Mouse (Mus musculus) lung, adult 18-20 months (tissue): Measurements from ENCODE around the gene Abhd2.

Source experiments
- DNase-seq, 2 experiments: peaks; one replicate each; pipeline ENCODE4 v3.0.0; 2022; ENCODE audit warnings: mixed read lengths in 2 of 2

Gene Abhd2

DNA sequence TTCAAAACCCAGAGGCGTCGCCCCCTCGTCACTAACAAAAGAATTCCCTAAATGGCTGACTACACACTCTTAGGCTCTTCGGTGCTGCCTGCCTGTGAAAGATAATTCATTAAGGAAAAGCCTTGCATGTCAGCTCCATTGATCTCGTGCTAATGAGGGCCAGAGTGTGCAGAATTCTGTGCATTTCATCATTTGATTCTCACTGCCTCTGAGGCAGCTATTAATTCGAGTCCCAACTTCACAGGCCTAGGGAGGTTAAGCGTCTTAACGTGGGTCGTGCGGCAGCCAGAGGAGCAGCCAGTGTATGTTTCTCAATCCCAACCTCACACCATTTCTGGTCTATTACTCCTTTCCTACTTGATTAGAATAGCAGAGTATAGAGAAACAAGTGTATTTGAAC, 58.2 kb downstream of the Abhd2 start:
- no peak for DNase-seq

DNA sequence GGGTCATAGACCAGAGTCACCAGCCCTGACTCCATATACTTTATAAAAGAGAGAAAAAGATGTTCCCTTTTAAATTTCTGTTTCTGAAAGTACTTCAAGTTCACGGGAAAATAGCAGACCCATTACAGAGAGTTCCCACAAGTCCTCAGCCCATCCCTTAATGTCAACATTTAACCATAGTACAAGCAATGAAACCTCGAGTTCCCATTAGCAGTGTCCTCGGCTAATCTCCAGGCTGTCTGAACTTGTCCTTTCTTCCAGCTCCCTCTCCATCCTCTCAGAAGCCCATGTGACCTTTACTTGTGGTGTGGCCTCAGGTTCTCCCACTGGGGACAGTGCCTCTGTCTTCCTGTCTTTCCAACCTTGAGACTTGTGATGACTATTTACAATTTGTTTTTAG, 60.4 kb downstream of the Abhd2 start:
- DNase-seq, result peak in 1 of 2 experiments; percentile 54

DNA sequence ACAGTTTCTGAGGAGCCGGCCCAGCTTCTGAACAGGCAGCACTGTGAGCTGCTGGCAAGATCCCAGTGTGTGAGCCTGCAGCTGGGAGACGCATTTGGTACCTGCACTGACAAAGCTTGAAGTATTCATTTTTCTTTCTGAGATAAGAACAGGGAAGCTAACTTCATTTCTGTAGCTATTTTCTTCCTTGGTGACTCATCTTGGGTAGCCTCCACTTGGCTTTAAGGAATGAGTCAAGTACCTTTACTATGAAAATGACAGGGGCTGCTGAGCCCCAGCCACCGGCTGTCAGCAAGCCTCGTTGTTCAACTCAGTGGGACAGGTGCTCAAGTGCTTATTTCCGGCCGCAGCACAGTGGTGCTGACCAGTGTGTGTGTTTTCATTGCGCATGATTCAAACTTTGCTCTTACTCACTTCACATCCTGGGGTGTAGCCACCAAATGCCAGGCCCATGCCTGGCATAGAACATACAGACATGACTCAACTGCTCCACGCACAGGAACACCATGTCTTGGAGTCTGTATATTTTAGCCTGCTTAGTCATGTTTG, 63.4 kb downstream of the Abhd2 start:
- peak in 1 of 2 experiments; percentile 59 for DNase-seq

DNA sequence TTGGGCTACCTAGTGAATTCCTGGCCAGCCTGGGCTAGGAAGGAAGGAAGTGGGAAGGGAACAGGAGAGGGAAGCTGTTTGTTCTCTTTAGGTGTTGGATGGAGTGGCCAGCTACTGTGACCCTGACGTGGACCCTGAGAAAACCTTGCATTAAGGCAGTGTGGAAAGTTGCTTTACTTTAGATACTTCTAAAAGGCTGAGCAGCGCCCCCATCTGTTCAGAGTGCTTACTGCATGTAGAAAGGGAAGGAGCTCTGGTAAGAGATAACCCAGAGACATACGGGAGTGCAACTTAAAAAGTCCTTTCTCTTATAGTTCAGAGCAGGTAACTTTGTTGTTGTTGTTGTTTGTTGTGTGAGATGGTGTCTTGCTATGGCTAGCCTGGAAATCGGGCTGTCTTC, 72.9 kb downstream of the Abhd2 start:
- DNase-seq, result peak; percentile 41 to 70

GRCm38 (mm10) chr7:79346555-79347075, 73.6 kb downstream of the Abhd2 start:
- DNase-seq, result no peak

GRCm38 (mm10) chr7:79347108-79347813, 74.3 kb downstream of the Abhd2 start:
- no peak for DNase-seq

DNA sequence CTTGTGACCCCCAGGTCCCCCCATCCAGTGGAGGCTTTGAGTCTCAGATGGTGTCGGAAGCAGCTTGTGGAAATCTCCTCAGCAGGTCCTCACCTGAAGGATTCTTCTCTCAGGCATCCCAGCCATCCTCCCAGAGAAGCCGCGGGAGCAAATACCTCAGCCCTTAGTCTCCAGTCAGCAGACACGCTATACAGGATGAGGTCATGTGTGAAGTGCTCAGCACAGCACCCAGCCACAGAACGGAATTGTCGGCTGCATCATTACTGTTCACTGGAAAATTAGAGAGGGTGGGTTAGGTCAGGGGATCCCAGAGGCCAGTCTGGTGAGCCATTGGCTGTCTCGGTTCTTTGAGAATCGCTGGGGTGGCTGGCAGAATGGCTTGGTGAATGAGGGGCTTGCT, 75.8 kb downstream of the Abhd2 start:
- no peak for DNase-seq

GRCm38 (mm10) chr7:79349738-79350386, 76.9 kb downstream of the Abhd2 start:
- peak; percentile 54 to 67 for DNase-seq

GRCm38 (mm10) chr7:79358350-79359182, 85.6 kb downstream of the Abhd2 start:
- DNase-seq, result peak in 1 of 2 experiments; percentile 20

DNA sequence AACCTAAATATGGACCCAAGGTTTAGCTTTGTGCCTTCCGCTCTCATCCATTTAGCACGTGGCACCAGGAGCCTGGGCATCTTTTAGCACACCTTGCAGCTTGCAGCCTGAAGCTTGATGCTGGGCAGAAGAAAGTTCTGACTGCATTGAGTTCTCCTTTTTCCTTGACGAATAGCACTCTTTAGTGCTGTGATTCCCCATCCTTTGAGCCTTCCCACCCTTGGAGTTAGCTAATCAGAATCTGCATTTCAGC, 86.1 kb downstream of the Abhd2 start:
- no peak for DNase-seq

- no peak for DNase-seq
Observed at GRCm38 (mm10) chr7:79360056-79360455, 87.1 kb downstream of the Abhd2 start.

DNA sequence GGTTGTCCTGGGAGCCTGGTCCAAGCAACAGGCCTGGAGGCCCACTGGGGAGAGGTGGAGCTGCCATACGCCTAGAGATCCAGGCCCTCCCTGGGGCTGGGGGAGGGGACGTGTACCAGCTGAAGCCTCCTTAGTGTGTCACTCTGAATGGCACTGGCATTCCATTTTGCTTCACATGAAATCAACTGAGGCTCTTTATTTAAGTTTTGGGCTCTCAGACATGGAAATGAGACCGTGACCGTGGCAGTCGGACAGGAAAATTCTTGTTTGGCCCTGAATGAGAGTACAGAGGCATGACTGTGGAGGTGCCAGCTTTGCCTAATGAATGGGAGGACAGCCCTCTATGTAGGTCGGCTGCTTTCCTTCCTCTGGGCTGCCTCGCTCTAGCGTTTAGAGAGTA, 89.2 kb downstream of the Abhd2 start:
- no peak for DNase-seq

- DNase-seq, result peak in 1 of 2 experiments; percentile 14
Observed at GRCm38 (mm10) chr7:79362830-79363229, 89.8 kb downstream of the Abhd2 start.

DNA sequence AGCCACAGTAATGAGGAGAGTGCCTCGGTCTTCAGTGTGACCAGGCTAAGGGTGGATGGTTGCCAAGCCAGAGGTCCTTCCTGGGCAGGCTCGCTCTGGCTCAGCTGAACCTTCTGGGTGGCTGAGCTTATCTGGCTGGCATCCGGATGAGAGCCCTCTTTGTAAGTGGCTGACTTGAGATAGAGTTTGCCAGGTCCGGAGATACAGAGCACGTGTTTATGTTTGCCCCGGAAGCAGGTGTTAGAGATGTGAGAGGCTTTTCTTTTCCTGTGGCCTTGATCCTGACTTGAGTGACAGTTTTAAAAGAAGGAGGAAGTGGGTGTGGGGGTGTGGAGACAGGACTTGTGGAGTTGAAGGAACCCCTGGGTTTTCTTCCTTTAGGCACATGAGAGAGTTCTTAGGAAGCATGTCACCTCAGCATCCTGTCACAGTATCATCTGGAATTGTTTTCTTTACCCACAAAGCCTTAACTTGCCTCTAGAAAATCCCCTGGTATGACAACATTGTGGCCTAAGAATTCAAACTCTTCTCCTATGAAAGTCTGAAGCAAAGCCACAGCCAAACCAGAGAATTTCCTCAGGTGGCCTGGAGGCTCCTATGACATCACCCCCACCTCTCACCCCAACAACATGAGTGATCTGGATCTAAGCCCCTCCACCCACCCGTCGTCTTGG, 90.5 kb downstream of the Abhd2 start:
- DNase-seq, result peak; percentile 79 to 87

GRCm38 (mm10) chr7:79368664-79369063, 95.7 kb downstream of the Abhd2 start:
- DNase-seq, result no peak

DNA sequence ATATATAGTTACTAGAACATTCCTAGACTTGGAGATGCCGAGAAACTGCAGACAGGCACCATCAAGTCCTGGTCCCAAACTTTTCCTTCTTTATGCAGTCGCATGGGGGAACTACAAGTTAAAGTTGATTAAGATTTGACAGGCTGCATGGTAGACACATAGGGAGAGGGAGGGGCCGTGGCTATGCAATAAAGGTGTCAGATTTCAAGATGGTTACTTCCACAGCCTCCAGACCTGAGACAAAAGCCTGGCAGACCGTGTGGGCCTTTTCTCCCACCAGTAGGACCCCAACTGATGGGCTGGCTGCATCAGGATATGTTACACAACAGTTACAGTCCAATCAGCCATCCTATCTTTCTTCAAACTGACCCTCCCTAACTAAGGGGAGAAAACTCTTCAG, 96.4 kb downstream of the Abhd2 start:
- DNase-seq, result no peak

- DNase-seq, result peak; percentile 69 to 80
Observed at GRCm38 (mm10) chr7:79371321-79371879, 98.4 kb downstream of the Abhd2 start.

DNA sequence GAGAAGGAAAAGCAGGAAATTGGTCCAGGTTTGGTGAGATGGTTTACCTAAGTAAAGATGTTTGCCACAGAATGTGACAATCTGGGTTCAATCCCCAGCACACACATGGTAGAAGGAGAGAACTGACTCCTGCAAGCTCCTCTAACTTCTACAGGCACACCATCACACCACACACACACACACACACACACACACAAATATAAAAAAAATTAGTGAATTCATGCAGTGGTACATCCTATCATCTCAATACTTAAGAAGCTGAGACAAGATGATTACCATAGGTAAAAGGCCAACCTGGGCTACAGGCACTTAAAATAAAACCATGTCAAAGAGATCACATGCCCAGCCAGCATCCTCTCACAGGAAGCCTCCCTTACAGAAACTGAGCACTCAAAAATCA, 101.0 kb downstream of the Abhd2 start:
- no peak for DNase-seq

GRCm38 (mm10) chr7:79375594-79375993, 102.6 kb downstream of the Abhd2 start:
- no peak for DNase-seq

DNA sequence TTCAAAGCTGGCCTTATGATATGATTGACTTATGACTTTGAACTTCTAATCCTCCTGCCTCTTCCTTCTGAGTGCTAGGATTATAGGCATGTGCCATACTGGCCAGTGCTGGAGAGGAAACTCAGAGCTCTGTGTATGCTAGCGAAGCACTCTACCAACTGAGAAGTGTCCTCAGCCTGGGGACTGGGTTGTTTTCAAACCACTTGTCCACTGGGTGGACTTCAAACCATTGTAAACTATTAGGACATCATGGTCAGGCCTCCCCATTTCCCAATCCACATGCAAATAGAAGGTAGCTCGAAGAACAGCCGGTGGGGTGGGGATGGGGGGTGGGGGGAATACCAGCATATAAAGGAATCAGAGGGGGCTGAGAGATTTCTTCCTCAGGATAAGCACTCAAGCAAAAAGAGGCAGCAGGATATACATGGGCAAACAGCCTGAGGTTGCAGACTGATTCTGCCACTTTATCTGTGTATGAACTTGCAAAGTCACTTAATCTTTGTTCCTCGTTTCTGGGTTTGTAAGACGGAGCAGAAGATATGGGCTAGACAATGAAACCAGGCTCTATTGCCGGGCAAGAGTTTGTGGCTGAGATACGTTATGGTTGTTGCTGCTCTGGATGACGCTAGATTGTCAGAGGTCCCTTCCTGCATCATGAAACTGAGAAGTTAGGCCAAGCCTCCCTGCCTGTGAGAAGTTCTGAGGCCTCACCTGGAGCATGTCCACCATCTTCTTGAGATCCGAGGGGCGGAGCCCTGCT, 103.7 kb downstream of the Abhd2 start:
- peak; percentile 58 to 71 for DNase-seq

GRCm38 (mm10) chr7:79386422-79387133, 113.6 kb downstream of the Abhd2 start, which contains the start of gene Rlbp1:
Rlbp1 (minus strand) TSS chr7:79387048.
- DNase-seq, result no peak
